Mouse (Mus musculus) thymus, adult 18-20 months (tissue): Measurements from ENCODE around the gene Dip2b.

Source experiments
- DNase-seq, 2 experiments: peaks; one replicate each; pipeline ENCODE4 v3.0.0; 2022; ENCODE audit warnings: mixed read lengths in 2 of 2

Dip2b gene

DNA sequence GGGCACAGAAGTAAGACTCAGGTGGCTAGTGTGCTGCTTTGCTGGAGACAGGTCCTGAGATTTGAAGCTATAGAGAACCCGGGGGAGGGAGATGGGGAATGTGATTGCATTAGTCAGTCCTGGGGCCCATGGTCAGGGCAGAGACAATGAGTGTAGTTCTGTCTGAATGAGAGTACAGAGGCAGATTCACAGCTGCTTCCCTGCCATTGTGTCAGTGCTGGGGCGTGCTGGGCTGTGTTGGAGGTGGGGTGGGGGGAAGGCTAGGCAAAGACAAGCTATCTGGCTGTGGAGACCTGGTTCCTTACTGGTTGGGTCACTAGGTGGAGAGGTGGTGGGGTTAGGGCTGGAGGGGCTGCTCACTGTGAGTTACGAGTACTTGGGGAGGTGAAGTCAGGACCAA, 14.3 kb downstream of the Dip2b start:
- DNase-seq: no peak

- no peak for DNase-seq
These were observed 18.0 kb downstream of the Dip2b start for GRCm38 (mm10) chr15:100056397-100056908.

- DNase-seq: no peak
These were observed 19.2 kb downstream of the Dip2b start for GRCm38 (mm10) chr15:100057698-100058097.

DNA sequence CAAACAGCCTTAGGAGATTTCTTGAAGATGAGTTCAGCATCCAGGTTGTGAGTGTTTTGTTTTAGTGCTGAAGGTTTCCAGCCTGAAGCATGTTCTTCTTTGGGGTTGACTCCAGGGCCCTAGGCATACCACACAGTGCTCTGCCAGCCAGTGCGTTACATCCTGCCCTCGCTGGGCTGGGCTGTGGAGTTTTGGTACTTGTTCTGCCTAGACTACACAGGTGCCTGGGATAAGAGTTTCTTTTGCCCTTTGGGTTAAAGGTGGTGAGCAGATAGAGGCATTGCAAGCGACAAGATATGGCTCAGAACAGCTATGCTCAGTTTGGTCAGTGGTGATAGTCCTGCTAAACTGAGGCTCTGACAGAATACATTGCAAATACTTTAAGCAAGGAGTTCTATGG, 19.7 kb downstream of the Dip2b start:
- no peak for DNase-seq

- DNase-seq: no peak
These were observed 20.4 kb downstream of the Dip2b start for GRCm38 (mm10) chr15:100058912-100059311.

GRCm38 (mm10) chr15:100059626-100060311, 21.3 kb downstream of the Dip2b start:
- DNase-seq: no peak

GRCm38 (mm10) chr15:100060513-100061140, 22.2 kb downstream of the Dip2b start:
- DNase-seq: no peak

DNA sequence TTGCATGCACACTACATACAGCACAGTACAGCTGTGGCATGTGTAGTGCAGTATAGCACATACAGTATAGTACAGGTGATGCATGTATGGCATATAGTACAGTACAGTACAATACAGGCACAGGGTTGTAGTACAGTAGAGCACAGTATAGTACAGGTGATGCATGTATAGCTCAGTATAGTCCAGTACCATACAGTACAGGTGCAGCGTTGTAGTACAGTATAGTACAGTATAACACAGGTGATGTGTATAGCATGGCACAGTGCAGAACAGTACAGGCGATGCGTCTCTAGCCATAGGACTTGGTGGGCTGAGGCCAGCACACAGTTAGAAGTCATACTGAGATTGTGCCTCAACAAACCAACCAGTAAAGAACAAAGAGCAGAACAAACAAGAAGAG, 22.9 kb downstream of the Dip2b start:
- no peak for DNase-seq

DNA sequence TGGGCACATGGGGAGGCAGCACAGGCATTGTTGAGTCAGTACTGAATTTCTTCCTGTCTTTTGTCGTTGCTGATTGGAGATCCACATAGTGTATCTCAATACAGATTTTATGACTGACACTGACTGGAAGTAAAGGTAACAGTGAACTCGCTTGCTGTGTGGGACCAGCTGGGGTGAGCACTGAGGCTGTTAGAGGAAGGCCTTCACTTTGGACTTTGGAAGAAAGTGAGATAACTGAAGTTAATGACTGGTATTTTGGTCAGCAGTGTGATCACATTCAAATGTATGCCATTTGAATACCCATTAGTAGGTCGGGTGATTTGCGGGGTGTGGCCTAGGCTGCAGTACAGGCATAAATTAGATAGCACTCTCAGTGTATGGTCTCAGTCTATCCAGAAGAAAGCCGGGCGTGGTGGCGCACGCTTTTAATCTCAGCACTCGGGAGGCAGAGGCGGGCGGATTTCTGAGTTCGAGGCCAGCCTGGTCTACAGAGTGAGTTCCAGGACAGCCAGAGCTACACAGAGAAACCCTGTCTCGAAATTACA, 24.8 kb downstream of the Dip2b start:
- no peak for DNase-seq

GRCm38 (mm10) chr15:100066702-100067101, 28.2 kb downstream of the Dip2b start:
- no peak for DNase-seq

GRCm38 (mm10) chr15:100069101-100069500, 30.6 kb downstream of the Dip2b start:
- no peak for DNase-seq

GRCm38 (mm10) chr15:100070021-100070420, 31.6 kb downstream of the Dip2b start:
- DNase-seq: no peak

DNA sequence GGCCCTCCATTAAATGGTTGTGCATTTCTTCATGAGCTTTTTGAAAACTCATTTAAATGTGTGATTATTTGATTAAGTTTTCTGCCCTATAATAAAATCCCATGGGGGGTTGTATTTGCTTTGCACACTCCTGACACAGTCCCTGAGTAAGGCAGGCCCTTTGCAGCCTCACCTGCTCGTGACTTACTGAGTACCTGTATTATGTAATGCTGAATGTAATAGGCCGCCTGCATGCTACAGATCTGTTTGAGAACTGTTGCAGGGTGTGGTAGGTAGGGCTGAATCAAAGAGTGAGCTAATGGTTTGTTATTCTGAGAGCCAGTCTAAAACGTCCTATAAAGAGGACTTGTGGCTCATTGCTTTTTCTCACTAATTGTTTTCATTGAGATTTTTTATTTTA, 33.4 kb downstream of the Dip2b start:
- no peak for DNase-seq

- no peak for DNase-seq
These were observed 35.4 kb downstream of the Dip2b start for GRCm38 (mm10) chr15:100073696-100074453.

DNA sequence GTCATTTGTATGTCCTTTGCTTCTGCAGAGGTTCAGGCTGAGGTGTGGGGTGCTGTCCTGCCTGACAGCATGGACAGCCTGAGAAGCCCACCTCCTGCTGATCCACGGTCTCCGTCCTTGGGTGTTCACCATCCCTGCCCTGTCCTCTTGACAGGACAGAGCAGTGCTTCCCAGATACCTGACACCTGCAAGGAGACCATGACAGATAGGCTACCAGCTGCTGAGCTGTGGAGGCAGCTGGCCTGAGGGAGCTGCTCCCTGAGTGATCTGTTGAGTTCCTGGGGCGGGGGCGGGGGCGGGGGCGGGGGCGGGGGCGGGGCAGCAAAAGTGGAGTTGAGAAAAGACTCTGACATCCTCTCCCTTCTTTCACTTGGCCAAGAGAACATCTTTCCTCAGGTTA, 36.3 kb downstream of the Dip2b start:
- DNase-seq: no peak

DNA sequence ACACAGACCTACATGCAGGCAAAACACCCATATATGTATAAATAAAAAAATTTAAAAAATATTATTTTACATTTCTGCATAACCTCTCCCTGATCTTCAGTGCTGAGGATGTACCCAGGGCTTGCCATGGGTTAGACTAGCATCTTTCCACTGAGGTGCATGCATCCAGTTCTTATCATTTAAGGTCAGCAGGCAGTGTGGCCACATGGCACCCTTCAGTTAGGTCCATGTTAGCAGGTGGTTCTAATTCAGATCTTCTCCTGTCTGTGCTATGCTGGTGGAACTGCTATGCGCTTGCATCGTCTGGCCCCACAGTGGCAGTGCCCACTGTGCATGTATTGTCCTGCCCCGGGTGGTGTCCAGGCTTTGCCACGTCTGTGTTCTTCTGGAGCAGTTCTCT, 37.9 kb downstream of the Dip2b start:
- no peak for DNase-seq

DNA sequence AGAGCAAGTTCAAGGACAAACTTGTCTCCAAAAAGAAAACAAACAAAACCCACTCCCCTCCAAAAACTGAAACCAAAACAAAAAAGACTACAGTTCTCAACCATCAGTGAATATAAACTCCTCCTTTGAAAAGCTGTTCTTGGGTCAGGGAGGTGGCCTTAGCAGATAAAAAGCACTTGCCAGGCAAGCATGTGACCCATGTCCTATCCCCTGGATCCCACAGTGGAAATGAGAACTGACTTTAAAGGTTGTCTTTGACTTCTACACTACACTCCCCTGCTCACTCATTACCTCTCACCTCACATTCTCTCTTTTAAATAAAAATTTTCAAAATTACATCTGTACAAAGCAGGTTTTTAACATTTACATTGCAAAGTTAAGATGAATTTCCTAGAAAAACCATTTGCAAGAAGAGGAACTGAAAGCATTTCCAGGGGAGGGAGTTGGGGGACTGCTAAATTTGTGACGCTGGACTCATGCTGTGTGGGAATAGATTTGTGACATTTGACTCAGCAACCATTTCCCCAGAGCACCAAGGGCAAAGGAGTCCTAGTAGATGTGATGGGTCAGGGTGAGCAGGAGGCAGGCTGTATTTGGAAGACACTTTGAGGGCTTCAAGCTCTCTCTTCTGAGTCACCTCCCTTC, 42.5 kb downstream of the Dip2b start:
- DNase-seq: no peak

- no peak for DNase-seq
These were observed 43.1 kb downstream of the Dip2b start for GRCm38 (mm10) chr15:100081478-100081998.

GRCm38 (mm10) chr15:100082052-100082451, 43.6 kb downstream of the Dip2b start:
- no peak for DNase-seq

DNA sequence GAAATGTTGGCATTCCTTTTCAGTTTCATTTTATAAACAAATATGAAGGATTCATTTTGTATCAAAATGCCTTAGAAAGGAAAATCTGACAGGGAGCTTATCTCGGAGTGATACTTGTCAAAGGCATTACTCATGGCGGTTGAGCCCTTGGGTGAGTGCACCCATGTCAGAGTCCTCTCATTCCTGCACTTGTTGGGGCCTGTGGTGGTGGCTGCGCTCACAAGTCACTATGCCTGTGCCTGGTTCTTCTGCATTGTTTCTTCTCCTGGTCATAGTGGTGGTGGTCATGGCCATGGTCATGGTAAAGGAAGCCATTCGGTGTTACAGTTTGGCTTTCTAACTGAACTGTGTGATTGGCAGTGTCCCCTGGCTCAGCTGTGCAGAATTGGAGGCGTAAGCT, 44.3 kb downstream of the Dip2b start:
- no peak for DNase-seq

DNA sequence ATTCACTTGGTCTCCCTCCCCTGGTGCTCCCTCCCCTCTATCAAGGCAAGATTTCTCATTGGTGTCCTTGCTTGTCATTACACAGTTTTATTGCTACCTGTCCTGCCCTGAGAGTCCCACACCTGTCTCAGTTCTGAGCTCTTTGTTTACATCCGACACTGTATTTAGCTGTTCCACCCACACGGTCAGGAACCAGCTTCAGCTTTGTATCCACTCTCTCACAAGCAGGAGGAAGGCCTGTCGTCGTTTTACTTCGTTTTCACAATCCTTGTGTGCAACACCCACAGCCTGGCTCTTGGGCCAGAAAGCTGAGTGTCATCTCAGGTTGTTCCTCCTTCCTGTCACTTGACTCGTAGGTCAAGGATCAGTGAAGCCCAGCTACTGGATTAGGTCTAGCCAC, 45.4 kb downstream of the Dip2b start:
- no peak for DNase-seq

DNA sequence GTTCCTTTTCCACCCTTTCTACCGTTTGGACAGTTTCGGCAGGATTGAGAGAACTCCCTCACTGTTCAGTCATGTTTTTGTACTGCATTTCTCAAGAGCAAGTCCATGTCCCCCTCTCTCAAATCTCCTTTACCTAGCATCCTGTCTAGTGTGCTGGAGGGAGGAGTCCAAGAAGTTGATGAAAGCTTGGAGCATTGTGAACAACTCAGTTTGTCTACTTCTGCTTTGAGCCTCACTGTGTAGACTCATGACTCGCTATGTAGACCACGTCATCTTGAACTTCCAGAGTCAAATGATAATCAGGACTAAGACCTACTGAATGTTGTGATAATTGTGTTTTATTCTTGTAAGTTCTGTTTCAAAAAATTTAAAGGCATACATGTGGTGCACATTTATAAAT, 46.4 kb downstream of the Dip2b start:
- DNase-seq: no peak

- no peak for DNase-seq
These were observed 49.6 kb downstream of the Dip2b start for GRCm38 (mm10) chr15:100088021-100088420.
